ENCODE assay signal across 8 mouse cellular contexts in genomic region chr9:45677236-45677781, GRCm38 (mm10).
A peak's percentile ranks its signal among the peaks of the same experiment; 100 is the strongest.
DNase-seq lines count a peak whose midpoint lies in the region; ATAC-seq and TF ChIP-seq lines count a peak whose summit lies in the region.

No protein-coding gene starts in this region.

- H3K4me2 ChIP-seq in liver, embryonic 12.5 days: no peak overlapping the region
- H3K4me2 ChIP-seq in embryonic facial prominence, embryonic 14.5 days (ENCODE audit: low read depth, low read length): peak overlapping the region; percentile 41
- H3K4me2 ChIP-seq in heart, postnatal 0 days (ENCODE audit: low read depth, low read length): no peak overlapping the region
- peak overlapping the region; percentile 39; the same call in 1 of the 2 replicates for H3K4me2 ChIP-seq in kidney, postnatal 0 days (ENCODE audit: low read length)

- TF ChIP-seq EP300 in heart, postnatal 0 days (IDR thresholded peaks at IDR 0.05; ENCODE audit: low read depth): no peak

- WGBS in liver, embryonic 12.5 days (ENCODE audit: insufficient replicate concordance): 32% methylated on average over 12 of the region's 12 CpGs
- WGBS in embryonic facial prominence, embryonic 14.5 days: 10% methylated on average over 11 of the region's 12 CpGs
- 30% methylated on average over 11 of the region's 12 CpGs for WGBS in heart, postnatal 0 days
- 17% methylated on average over 12 of the region's 12 CpGs for WGBS in kidney, postnatal 0 days

- no peak for TF ChIP-seq CTCF in heart, postnatal 0 days (IDR thresholded peaks at IDR 0.05; ENCODE audit: low read depth)
- TF ChIP-seq CTCF in kidney, postnatal 0 days (IDR thresholded peaks at IDR 0.05; ENCODE audit: low read depth): no peak

- H3K4me1 ChIP-seq in liver, embryonic 12.5 days: peaks cover 7% of the 10 kb centered on the region; the same call in 1 of the 2 replicates
- H3K4me1 ChIP-seq in embryonic facial prominence, embryonic 14.5 days (ENCODE audit: control insufficient read depth, insufficient read depth, low read length): peaks cover 33% of the 10 kb centered on the region
- H3K4me1 ChIP-seq in heart, postnatal 0 days (ENCODE audit: control insufficient read depth, insufficient read depth): no peaks in the 10 kb centered on the region
- H3K4me1 ChIP-seq in kidney, postnatal 0 days (replicated peaks; ENCODE audit: insufficient read depth, low read length): peaks cover 12% of the 10 kb centered on the region

- H3K27ac ChIP-seq in liver, embryonic 12.5 days: no peak overlapping the region
- H3K27ac ChIP-seq in embryonic facial prominence, embryonic 14.5 days (replicated peaks; ENCODE audit: low read depth, low read length): peak overlapping the region; percentile 85
- no peak overlapping the region for H3K27ac ChIP-seq in heart, postnatal 0 days (ENCODE audit: low read depth)
- H3K27ac ChIP-seq in kidney, postnatal 0 days: no peak overlapping the region

- no peaks in the 10 kb centered on the region for H3K36me3 ChIP-seq in liver, embryonic 12.5 days
- H3K36me3 ChIP-seq in embryonic facial prominence, embryonic 14.5 days (ENCODE audit: control insufficient read depth, insufficient read depth, low read length): no peaks in the 10 kb centered on the region
- H3K36me3 ChIP-seq in heart, postnatal 0 days (replicated peaks; ENCODE audit: control insufficient read depth, insufficient read depth, low read length): no peaks in the 10 kb centered on the region
- no peaks in the 10 kb centered on the region for H3K36me3 ChIP-seq in kidney, postnatal 0 days (ENCODE audit: insufficient read depth, low read length)

- DNase-seq in liver: peak; percentile 12
- peak; percentile 92 for DNase-seq in embryonic facial prominence, embryonic 14.5 days (ENCODE audit: low spot score)
- DNase-seq in heart, postnatal 0 days (ENCODE audit: low spot score): peak; percentile 24
- DNase-seq in kidney, postnatal 0 days (ENCODE audit: low spot score): peak; percentile 74
- DNase-seq in right cerebral cortex, postnatal 36 days (ENCODE audit: low spot score in 2 of 2): peak; percentile 23 to 26
- DNase-seq in natural killer cell, adult 2 months (ENCODE audit: low spot score in 2 of 2): no peak

- no peak overlapping the region for H3K9ac ChIP-seq in liver, embryonic 12.5 days
- H3K9ac ChIP-seq in embryonic facial prominence, embryonic 14.5 days (ENCODE audit: low read depth, low read length): no peak overlapping the region
- H3K9ac ChIP-seq in heart, postnatal 0 days (replicated peaks; ENCODE audit: low read depth, low read length): no peak overlapping the region
- no peak overlapping the region for H3K9ac ChIP-seq in kidney, postnatal 0 days (ENCODE audit: low read depth, low read length)

- no peak for ATAC-seq in liver, embryonic 12.5 days
- ATAC-seq in embryonic facial prominence, embryonic 14.5 days (ENCODE audit: low read depth): peak; percentile 80
- ATAC-seq in heart, postnatal 0 days (ENCODE audit: insufficient read depth, low read depth): no peak
- peak; percentile 67 for ATAC-seq in kidney, postnatal 0 days (replicated peaks; ENCODE audit: low FRiP score, low read depth)
- ATAC-seq in megakaryocyte, adult 5-6 weeks (ENCODE audit: poor library complexity, severe bottlenecking): peak; percentile 95

- no peak overlapping the region for H3K4me3 ChIP-seq in liver, embryonic 12.5 days
- no peak overlapping the region for H3K4me3 ChIP-seq in embryonic facial prominence, embryonic 14.5 days (ENCODE audit: low read depth, low read length)
- H3K4me3 ChIP-seq in heart, postnatal 0 days (ENCODE audit: low read depth, low read length): no peak overlapping the region
- no peak overlapping the region for H3K4me3 ChIP-seq in kidney, postnatal 0 days (replicated peaks; ENCODE audit: low read depth, low read length)

- H3K27me3 ChIP-seq in liver, embryonic 12.5 days (replicated peaks): peaks cover 13% of the 10 kb centered on the region
- no peaks in the 10 kb centered on the region for H3K27me3 ChIP-seq in embryonic facial prominence, embryonic 14.5 days (replicated peaks; ENCODE audit: control insufficient read depth, insufficient read depth, low read length)
- no peaks in the 10 kb centered on the region for H3K27me3 ChIP-seq in heart, postnatal 0 days (ENCODE audit: control insufficient read depth, insufficient read depth, low read length)
- no peaks in the 10 kb centered on the region for H3K27me3 ChIP-seq in kidney, postnatal 0 days (ENCODE audit: insufficient read depth, low read length)

- no peaks in the 10 kb centered on the region for H3K9me3 ChIP-seq in liver, embryonic 12.5 days (replicated peaks)
- no peaks in the 10 kb centered on the region for H3K9me3 ChIP-seq in embryonic facial prominence, embryonic 14.5 days (ENCODE audit: control insufficient read depth, low read length)
- no peaks in the 10 kb centered on the region for H3K9me3 ChIP-seq in heart, postnatal 0 days (replicated peaks; ENCODE audit: control insufficient read depth, low read length)
- no peaks in the 10 kb centered on the region for H3K9me3 ChIP-seq in kidney, postnatal 0 days (replicated peaks; ENCODE audit: low read length)

Comparison
In these comparisons a context has a peak if more than half of its experiments do, and no peak if none do; other contexts are left out.
1. DNase-seq: peak in liver (single experiment), embryonic facial prominence, embryonic 14.5 days (single experiment), heart, postnatal 0 days (single experiment), kidney, postnatal 0 days (single experiment) and right cerebral cortex, postnatal 36 days (2 of 2); none in natural killer cell, adult 2 months (0 of 2).
2. ATAC-seq: peak in embryonic facial prominence, embryonic 14.5 days (single experiment), kidney, postnatal 0 days (single experiment) and megakaryocyte, adult 5-6 weeks (single experiment); none in liver, embryonic 12.5 days (single experiment) and heart, postnatal 0 days (single experiment).
3. H3K4me2 ChIP-seq: peak in embryonic facial prominence, embryonic 14.5 days (single experiment) and kidney, postnatal 0 days (single experiment); none in liver, embryonic 12.5 days (single experiment) and heart, postnatal 0 days (single experiment).